Mouse (Mus musculus): Measurements from ENCODE around the gene Foxn3. TPM values are rescaled to one million over a fixed set of nuclear protein-coding genes. Genes with fewer than 3 reads are reported as not detected.

Gene Foxn3
- polyA plus RNA-seq, 1 experiment from 2014 or later, result 95.8 TPM

- Histone ChIP-seq H3K36me3 (ENCODE audit: control insufficient read depth, insufficient read depth, low read length) (no peaks in the 10 kb centered on the region), H3K27me3 (ENCODE audit: control insufficient read depth, insufficient read depth, low read length) (no peaks in the 10 kb centered on the region), H3K4me3 (ENCODE audit: low read depth, low read length) (no peak overlapping the region), H3K9me3 (ENCODE audit: control insufficient read depth, low read length) (no peaks in the 10 kb centered on the region), H3K27ac (ENCODE audit: low read depth, low read length) (no peak overlapping the region), H3K4me1 (ENCODE audit: control insufficient read depth, insufficient read depth, low read length) (peaks cover 18% of the 10 kb centered on the region; the same call in 1 of the 2 replicates), H3K9ac (replicated peaks; ENCODE audit: low read depth, low read length) (no peak overlapping the region), H3K4me2 (ENCODE audit: low read depth, low read length) (no peak overlapping the region)
- 96% methylated on average over 1 of the region's 1 CpGs for WGBS
- ATAC-seq (ENCODE audit: low read depth), result no peak
Observed at GRCm38 (mm10) chr12:99243316-99243715, 320.1 kb downstream of the Foxn3 start.

DNA sequence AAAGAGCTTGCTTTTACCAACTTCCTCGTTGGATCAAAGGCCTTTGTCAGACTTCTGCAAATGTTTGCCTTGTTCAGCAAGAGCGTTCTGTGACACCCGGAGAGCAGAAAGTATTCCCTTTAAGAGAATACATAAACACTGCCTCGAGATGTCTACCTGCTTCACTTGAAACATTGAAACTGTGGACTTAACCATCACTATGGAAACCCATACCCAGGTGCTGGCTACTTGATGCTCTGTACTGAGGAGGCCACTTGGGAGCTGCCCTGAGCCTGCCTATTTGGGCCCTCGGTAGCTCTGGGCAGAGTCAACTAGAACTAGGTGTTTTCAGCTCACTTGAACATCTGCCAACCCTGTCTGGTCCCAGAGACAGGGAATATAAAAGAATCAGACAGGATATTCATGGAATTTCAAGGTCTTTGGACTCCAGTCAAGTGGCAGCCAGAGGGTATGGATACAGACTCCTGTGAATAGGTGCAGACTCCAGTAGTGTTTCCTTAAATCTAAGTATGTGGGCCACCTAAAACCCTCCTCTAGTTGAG lies 323.1 kb downstream of the Foxn3 start:
- no peak for ATAC-seq (ENCODE audit: low read depth)
- WGBS, result 45% methylated on average over 5 of the region's 5 CpGs
- H3K9me3 ChIP-seq (ENCODE audit: control insufficient read depth, low read length), result no peaks in the 10 kb centered on the region
- H3K4me2 ChIP-seq (ENCODE audit: low read depth, low read length), result no peak overlapping the region
- no peaks in the 10 kb centered on the region for H3K27me3 ChIP-seq (ENCODE audit: control insufficient read depth, insufficient read depth, low read length)
- peaks cover 32% of the 10 kb centered on the region for H3K4me1 ChIP-seq (ENCODE audit: control insufficient read depth, insufficient read depth, low read length)
- H3K4me3 ChIP-seq (ENCODE audit: low read depth, low read length), result no peak overlapping the region
- H3K36me3 ChIP-seq (ENCODE audit: control insufficient read depth, insufficient read depth, low read length), result no peaks in the 10 kb centered on the region
- no peak overlapping the region for H3K9ac ChIP-seq (replicated peaks; ENCODE audit: low read depth, low read length)
- peak overlapping the region; percentile 30; the same call in 1 of the 2 replicates for H3K27ac ChIP-seq (ENCODE audit: low read depth, low read length)

DNA sequence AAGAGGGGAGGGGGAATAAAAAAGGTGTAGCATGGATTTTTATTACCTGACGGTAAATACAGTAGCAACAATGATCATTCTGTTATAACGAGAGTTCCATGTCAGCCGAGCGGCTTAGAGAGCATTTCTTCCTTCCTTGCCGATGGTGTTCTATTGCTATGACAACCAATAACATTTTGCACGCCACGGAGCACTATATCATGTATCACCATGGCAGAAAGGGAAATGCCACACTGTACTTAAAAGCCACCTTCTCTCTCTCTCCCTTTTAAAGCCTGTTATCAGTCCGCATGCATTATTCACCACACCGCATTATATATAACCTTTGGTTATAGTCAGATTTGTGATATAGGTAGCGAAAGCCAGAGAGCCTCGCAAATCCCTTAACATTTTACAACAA lies 323.6 kb downstream of the Foxn3 start:
- H3K27ac ChIP-seq (ENCODE audit: low read depth, low read length), result peak overlapping the region; percentile 55; the same call in 1 of the 2 replicates
- H3K36me3 ChIP-seq (ENCODE audit: control insufficient read depth, insufficient read depth, low read length), result no peaks in the 10 kb centered on the region
- no peak overlapping the region for H3K4me3 ChIP-seq (ENCODE audit: low read depth, low read length)
- H3K4me2 ChIP-seq (ENCODE audit: low read depth, low read length), result peak overlapping the region; percentile 5; the same call in 1 of the 2 replicates
- peaks cover 34% of the 10 kb centered on the region for H3K4me1 ChIP-seq (ENCODE audit: control insufficient read depth, insufficient read depth, low read length)
- no peaks in the 10 kb centered on the region for H3K27me3 ChIP-seq (ENCODE audit: control insufficient read depth, insufficient read depth, low read length)
- no peaks in the 10 kb centered on the region for H3K9me3 ChIP-seq (ENCODE audit: control insufficient read depth, low read length)
- peak; percentile 78; the same call in 1 of the 2 replicates for ATAC-seq (ENCODE audit: low read depth)
- 44% methylated on average over 11 of the region's 11 CpGs for WGBS
- no peak overlapping the region for H3K9ac ChIP-seq (replicated peaks; ENCODE audit: low read depth, low read length)

DNA sequence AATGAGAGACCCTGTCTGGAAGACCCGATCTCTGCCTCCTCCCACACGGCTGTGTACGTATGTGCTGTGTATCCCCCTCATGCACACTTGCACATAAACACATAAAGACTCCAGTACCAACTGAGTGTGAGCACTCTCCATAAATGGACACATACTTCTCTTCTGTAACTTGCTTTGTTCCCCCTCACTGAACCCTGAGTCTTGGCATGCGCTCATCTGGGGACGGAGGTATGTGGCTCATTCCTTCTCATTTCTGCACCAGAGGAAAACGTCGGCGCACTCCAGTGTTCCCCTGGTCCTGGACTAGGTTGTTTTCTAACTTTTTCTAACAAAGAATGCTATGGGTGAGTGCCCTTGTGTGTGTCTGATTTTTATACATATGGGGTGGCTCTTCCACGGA lies 325.9 kb downstream of the Foxn3 start:
- WGBS, result 93% methylated on average over 9 of the region's 9 CpGs
- H3K36me3 ChIP-seq (ENCODE audit: control insufficient read depth, insufficient read depth, low read length), result no peaks in the 10 kb centered on the region
- peaks cover 34% of the 10 kb centered on the region for H3K4me1 ChIP-seq (ENCODE audit: control insufficient read depth, insufficient read depth, low read length)

GRCm38 (mm10) chr12:99234346-99234745 lies 329.0 kb downstream of the Foxn3 start:
- ATAC-seq (ENCODE audit: low read depth), result no peak
- peaks cover 34% of the 10 kb centered on the region for H3K4me1 ChIP-seq (ENCODE audit: control insufficient read depth, insufficient read depth, low read length)
- H3K9me3 ChIP-seq (ENCODE audit: control insufficient read depth, low read length), result no peaks in the 10 kb centered on the region
- 63% methylated on average over 6 of the region's 6 CpGs for WGBS
- H3K27me3 ChIP-seq (ENCODE audit: control insufficient read depth, insufficient read depth, low read length), result no peaks in the 10 kb centered on the region
- H3K9ac ChIP-seq (replicated peaks; ENCODE audit: low read depth, low read length), result no peak overlapping the region
- no peak overlapping the region for H3K27ac ChIP-seq (ENCODE audit: low read depth, low read length)
- no peak overlapping the region for H3K4me2 ChIP-seq (ENCODE audit: low read depth, low read length)
- no peak overlapping the region for H3K4me3 ChIP-seq (ENCODE audit: low read depth, low read length)
- H3K36me3 ChIP-seq (ENCODE audit: control insufficient read depth, insufficient read depth, low read length), result no peaks in the 10 kb centered on the region

More for the DNA sequence above, 325.9 kb downstream of the Foxn3 start:
- no peak overlapping the region for H3K9ac ChIP-seq (replicated peaks; ENCODE audit: low read depth, low read length)
- H3K4me3 ChIP-seq (ENCODE audit: low read depth, low read length), result no peak overlapping the region
- no peak overlapping the region for H3K27ac ChIP-seq (ENCODE audit: low read depth, low read length)
- H3K27me3 ChIP-seq (ENCODE audit: control insufficient read depth, insufficient read depth, low read length), result no peaks in the 10 kb centered on the region
- no peak for ATAC-seq (ENCODE audit: low read depth)
- H3K9me3 ChIP-seq (ENCODE audit: control insufficient read depth, low read length), result no peaks in the 10 kb centered on the region
- no peak overlapping the region for H3K4me2 ChIP-seq (ENCODE audit: low read depth, low read length)

DNA sequence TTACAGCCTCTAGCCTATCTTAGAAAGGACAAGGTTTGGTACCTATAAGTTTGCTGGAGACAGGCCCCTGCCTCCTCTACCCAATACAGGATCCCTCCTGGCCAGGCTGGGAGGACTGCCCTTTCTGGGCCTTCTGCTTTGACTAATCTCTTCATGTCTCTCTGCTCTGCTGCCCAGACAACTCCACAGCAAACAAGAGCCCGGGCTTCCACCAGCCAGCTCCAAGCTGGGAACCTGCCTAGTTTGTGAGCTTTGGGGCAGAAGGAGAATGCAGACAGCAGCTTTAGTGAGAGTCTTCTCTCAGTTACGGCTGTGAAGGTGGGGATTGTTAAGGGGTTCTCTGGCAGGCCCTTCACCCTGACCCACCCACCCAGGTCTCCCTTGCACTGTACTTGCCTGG lies 330.0 kb downstream of the Foxn3 start:
- Histone ChIP-seq H3K4me1 (ENCODE audit: control insufficient read depth, insufficient read depth, low read length) (peaks cover 33% of the 10 kb centered on the region), H3K27ac (ENCODE audit: low read depth, low read length) (no peak overlapping the region), H3K4me2 (ENCODE audit: low read depth, low read length) (no peak overlapping the region), H3K9me3 (ENCODE audit: control insufficient read depth, low read length) (no peaks in the 10 kb centered on the region), H3K36me3 (ENCODE audit: control insufficient read depth, insufficient read depth, low read length) (no peaks in the 10 kb centered on the region), H3K4me3 (ENCODE audit: low read depth, low read length) (no peak overlapping the region), H3K9ac (replicated peaks; ENCODE audit: low read depth, low read length) (no peak overlapping the region), H3K27me3 (ENCODE audit: control insufficient read depth, insufficient read depth, low read length) (no peaks in the 10 kb centered on the region)
- ATAC-seq (ENCODE audit: low read depth), result no peak
- WGBS, result 60% methylated on average over 2 of the region's 2 CpGs

DNA sequence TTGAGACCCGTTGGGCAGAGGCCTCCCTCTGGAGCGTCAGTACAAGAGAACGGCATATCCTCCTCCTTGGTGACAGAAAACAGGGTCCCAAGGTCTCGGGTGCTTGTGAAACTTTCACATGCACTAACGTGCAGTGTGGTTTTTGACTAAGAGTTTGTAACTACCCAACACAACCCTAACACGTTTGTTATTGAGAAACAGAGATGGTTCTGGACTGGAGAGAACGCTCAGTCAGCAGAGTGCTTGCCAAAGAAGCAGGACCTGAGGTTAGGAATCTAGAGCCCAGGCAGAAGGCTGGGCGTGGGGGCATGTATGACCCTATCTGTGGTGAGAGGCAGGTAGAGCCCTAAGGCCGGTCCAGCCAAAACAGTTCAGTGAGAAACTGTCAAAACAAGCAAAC lies 330.9 kb downstream of the Foxn3 start:
- no peaks in the 10 kb centered on the region for H3K36me3 ChIP-seq (ENCODE audit: control insufficient read depth, insufficient read depth, low read length)
- no peaks in the 10 kb centered on the region for H3K9me3 ChIP-seq (ENCODE audit: control insufficient read depth, low read length)
- WGBS, result 73% methylated on average over 9 of the region's 9 CpGs
- peaks cover 38% of the 10 kb centered on the region for H3K4me1 ChIP-seq (ENCODE audit: control insufficient read depth, insufficient read depth, low read length)
- H3K4me2 ChIP-seq (ENCODE audit: low read depth, low read length), result no peak overlapping the region
- no peak overlapping the region for H3K4me3 ChIP-seq (ENCODE audit: low read depth, low read length)
- no peaks in the 10 kb centered on the region for H3K27me3 ChIP-seq (ENCODE audit: control insufficient read depth, insufficient read depth, low read length)
- no peak overlapping the region for H3K27ac ChIP-seq (ENCODE audit: low read depth, low read length)
- H3K9ac ChIP-seq (replicated peaks; ENCODE audit: low read depth, low read length), result no peak overlapping the region
- ATAC-seq (ENCODE audit: low read depth), result no peak

GRCm38 (mm10) chr12:99231321-99231720 lies 332.1 kb downstream of the Foxn3 start:
- H3K4me2 ChIP-seq (ENCODE audit: low read depth, low read length), result no peak overlapping the region
- no peaks in the 10 kb centered on the region for H3K36me3 ChIP-seq (ENCODE audit: control insufficient read depth, insufficient read depth, low read length)
- WGBS, result 54% methylated on average over 6 of the region's 6 CpGs
- no peaks in the 10 kb centered on the region for H3K27me3 ChIP-seq (ENCODE audit: control insufficient read depth, insufficient read depth, low read length)
- no peaks in the 10 kb centered on the region for H3K9me3 ChIP-seq (ENCODE audit: control insufficient read depth, low read length)
- peaks cover 41% of the 10 kb centered on the region for H3K4me1 ChIP-seq (ENCODE audit: control insufficient read depth, insufficient read depth, low read length)
- no peak overlapping the region for H3K9ac ChIP-seq (replicated peaks; ENCODE audit: low read depth, low read length)
- no peak overlapping the region for H3K4me3 ChIP-seq (ENCODE audit: low read depth, low read length)
- ATAC-seq (ENCODE audit: low read depth), result no peak
- H3K27ac ChIP-seq (ENCODE audit: low read depth, low read length), result no peak overlapping the region

GRCm38 (mm10) chr12:99230783-99231048 lies 332.7 kb downstream of the Foxn3 start:
- 5% methylated on average over 5 of the region's 5 CpGs for WGBS
- Histone ChIP-seq H3K4me3 (ENCODE audit: low read depth, low read length) (no peak overlapping the region), H3K4me2 (ENCODE audit: low read depth, low read length) (no peak overlapping the region), H3K27ac (ENCODE audit: low read depth, low read length) (no peak overlapping the region), H3K4me1 (ENCODE audit: control insufficient read depth, insufficient read depth, low read length) (peaks cover 36% of the 10 kb centered on the region), H3K9me3 (ENCODE audit: control insufficient read depth, low read length) (no peaks in the 10 kb centered on the region), H3K27me3 (ENCODE audit: control insufficient read depth, insufficient read depth, low read length) (no peaks in the 10 kb centered on the region), H3K36me3 (ENCODE audit: control insufficient read depth, insufficient read depth, low read length) (no peaks in the 10 kb centered on the region), H3K9ac (replicated peaks; ENCODE audit: low read depth, low read length) (no peak overlapping the region)
- ATAC-seq (ENCODE audit: low read depth), result no peak
